Mouse (Mus musculus) hindlimb bud, embryonic 11.5 days (tissue): Measurements from ENCODE around the gene Adarb1.
A peak's percentile ranks its signal among the peaks of the same experiment; 100 is the strongest.
"Not testable (repeated sequence)": the region's sequence is repeated elsewhere in the genome, so short reads cannot be mapped to it uniquely, and the experiment has no call there.

ENCODE experiments used
- DNase-seq: peaks from one replicate; pipeline ENCODE4 v3.0.0-alpha.2; 2012; ENCODE audit warnings: low read depth, low spot score; ENCODE audit errors: extremely low spot score

Gene Adarb1

DNA sequence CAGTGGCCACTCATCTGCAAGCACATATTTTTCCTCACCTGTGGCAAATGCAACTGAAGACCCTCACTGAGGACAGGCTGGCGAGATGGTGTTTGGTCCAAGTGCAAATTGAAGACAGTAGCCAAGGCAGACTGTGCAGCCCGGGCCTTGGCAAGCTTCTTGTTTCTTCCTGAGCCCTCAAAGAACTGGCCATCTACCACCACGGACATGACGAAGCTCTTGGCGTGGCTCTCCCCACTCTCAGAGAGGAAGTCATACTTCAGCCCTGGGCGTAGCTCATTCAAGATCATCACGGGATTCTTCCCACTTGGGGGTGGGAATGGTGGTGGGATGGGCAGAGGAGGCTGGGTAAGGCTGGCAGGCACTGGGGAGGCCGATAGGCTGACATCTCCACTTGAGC is 96.5 kb downstream of the Adarb1 start:
- no peak for DNase-seq

- no peak for DNase-seq
Measured at GRCm38 (mm10) chr10:77321001-77321400, 97.1 kb downstream of the Adarb1 start.

DNA sequence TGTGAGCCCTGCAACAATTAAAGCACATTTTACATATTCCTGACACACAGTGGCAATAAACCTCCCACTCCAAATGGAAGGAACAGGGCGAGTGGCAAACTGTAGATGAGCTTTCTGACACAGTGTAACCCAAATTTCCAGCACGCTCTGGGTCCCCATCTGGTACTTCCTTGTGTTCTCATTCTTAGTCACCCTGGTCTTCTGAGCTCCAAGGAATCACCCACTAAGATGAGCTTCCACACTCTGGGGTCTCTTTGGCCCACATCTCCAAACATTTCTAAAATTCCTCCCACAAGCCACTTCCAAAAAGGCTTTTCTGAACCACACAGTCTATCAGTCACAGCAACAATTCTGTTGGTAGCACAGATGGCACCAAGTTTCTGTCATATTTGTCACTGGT is 102.4 kb downstream of the Adarb1 start:
- no peak for DNase-seq

DNA sequence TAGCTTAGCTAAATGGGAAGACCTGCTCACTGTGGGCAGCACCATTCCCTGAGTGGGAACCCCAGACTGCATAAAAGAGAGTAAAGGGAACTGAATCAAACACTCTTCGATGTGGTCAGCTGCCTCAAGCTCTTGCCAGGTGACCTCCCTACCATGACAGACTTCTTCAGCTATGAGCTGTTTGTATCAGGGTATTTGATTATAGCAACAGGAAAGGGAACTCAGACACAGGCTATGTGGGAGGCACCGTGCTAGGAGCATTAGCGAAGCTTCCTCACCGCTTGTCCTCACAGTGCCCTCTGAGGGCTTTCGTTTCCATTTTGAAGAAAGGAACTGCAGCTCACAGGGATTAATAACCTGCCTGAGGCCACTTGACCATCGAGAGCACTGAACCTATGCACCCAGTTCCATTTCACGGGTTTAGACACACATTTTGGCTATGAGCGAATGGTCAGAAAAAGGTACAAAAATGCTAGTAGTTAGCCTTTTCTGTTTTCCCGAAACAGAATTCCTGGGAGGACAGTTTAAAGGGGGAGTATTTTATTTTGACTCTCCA is 103.3 kb downstream of the Adarb1 start:
- DNase-seq, result no peak

DNA sequence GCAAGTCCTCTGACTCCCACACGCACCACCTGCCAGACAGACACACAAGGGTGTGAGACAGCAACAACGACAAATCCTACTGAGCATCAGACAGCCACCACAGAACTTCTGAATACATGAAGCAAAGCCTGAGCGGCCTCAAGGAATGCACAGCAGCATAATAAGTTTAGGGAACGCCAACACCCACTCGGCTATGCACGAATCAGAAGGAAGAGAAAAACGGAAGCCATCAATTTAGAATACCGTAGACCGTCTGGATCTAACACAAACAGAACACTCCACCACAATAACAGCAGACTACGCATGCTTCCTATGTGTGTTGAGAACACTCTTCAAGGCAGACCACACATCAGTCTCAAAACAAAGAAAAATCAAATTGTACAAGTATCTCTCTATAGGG is 109.1 kb downstream of the Adarb1 start:
- DNase-seq, result no peak

- DNase-seq, result no peak
Measured at GRCm38 (mm10) chr10:77305766-77306165, 112.3 kb downstream of the Adarb1 start.

GRCm38 (mm10) chr10:77304840-77305533 is 113.1 kb downstream of the Adarb1 start:
- DNase-seq, result no peak

DNA sequence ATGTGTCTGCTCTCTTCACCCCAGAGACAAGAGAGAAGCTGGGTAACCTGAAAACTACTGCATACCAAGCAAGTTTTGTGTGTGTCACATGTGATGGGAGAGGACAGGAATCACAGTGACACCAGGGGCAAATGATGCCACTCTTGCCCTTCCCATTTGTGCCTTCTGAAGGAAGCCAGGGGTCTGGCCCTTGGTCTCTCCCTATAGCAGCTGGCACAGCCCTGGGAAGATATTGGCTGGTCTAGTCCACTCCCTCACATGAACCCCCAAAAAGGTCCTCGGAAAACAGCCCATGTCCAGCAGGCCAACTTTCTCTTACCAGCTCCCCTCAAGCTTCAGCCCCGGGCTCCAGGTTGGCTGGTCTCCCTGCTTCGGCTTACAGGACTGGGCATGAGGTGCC is 113.7 kb downstream of the Adarb1 start:
- no peak for DNase-seq

DNA sequence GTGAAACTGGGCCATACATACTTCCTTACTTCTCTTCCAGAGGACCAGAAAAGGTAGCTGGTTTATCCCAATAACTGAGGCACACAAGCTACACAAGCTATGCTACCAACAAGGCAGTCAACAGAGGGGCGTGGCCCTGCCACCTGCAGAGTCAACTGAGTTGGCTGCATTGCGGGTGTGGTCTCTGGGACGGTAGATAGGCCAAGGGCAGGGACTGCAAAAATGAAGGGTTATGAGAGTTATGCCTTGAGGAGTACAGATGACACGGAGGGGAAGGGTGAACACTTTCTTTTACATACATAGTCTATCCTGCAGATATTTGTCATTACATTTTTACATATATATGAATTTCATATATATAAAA is 117.2 kb downstream of the Adarb1 start:
- DNase-seq, result no peak

- no peak for DNase-seq
Measured at GRCm38 (mm10) chr10:77300237-77300933, 117.7 kb downstream of the Adarb1 start.

DNA sequence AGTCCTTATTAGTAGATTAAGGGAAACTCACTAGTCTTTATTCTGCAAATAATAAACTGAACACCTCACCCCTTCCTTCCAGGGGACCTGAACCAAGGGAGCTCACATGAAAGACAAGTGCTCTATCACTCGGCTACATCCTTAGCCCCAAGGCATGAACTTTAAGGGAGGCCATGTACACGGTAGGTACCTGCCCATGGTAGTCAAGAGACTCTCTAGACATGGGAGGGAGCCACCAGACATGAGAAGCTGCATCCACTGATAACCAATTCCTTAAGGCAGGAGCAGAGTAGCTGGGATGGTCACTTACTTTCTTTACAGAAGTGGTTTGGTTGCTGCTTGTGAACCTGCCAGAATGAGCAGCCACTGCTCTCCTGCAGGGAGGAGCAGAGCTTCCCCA is 118.9 kb downstream of the Adarb1 start:
- no peak for DNase-seq

GRCm38 (mm10) chr10:77298621-77299020 is 119.4 kb downstream of the Adarb1 start:
- no peak for DNase-seq

DNA sequence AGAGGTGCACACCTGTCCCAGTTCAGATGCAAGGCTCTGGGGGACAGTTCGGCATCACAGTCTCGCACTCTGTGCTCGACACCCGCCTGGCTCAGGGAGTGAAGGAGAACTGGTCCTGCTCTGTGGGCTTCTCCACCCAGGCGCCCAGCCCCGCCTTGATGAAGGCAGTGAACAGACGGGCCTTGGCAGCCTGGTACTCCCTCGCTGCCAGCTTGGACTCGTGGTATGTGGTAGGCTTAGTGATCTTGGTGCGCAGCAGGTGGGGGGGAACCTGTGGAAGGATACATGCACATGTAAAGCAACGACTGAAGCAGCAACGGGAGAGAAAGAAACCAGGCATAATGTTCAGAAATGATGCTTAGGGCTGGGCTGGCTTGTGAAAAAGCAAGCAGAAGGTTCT is 123.4 kb downstream of the Adarb1 start:
- DNase-seq, result no peak

- no peak for DNase-seq
Measured at GRCm38 (mm10) chr10:77290624-77291366, 127.3 kb downstream of the Adarb1 start.

DNA sequence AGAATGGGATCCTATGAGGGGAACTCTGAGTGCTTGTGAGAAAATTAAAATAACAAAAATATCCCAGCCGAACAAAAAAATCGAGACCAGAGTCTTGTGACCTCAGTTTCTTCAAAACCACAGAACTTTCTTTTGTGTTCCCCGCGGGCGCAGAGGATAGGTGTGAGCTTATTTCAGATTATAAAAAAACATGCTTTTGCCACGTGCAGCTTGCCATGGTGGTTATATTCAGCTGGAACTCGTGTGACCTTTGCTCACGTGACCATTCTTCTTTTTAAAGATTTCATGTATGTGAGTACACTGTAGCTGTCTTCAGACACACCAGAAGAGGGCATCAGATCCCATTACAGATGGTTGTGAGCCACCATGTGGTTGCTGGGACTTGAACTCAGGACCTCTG is 128.5 kb downstream of the Adarb1 start:
- DNase-seq, result no peak

DNA sequence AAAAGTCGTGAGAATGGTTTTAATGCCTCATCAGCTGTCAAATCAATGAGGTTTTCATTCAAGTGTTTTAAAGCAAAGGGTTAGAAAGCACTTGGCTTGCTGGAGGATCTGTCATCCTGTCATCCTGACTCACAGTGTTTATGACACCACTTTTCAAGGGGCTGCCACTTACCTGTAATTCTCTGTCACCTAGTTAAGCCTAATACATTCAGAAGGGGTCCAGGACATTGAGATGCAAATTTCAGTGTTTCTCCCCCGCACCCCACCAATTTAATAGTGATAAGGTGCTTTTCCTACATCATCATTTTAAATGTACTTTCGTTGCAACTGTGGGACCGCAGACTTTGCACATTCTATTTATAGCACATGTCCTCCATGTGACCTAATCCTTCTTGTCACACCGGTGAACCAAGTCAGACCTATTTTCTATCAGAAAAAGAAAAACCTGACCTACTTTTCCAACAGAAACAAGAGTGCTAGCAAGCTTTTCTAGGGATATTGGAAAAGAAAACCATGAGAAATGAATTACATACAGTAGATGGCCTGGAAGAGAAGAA is 129.4 kb downstream of the Adarb1 start:
- no peak for DNase-seq

DNA sequence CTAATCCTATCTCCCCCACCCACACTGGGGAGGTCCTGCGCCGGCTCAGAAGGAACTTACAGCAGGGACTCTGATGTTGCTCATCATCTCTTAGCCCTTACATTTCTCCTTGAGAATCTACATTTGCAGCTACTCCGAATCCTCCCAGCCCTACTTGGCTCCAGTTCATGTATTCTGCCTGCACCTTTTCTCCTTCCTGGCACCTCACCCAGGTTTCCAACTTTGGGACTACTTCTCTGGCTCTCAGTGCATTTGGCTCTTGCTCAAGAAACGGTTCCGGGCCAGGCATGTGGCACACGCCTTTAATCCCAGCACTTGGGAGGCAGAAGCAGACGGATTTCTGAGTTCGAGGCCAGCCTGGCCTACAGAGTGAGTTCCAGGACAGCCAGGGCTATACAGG is 130.4 kb downstream of the Adarb1 start:
- no peak for DNase-seq

DNA sequence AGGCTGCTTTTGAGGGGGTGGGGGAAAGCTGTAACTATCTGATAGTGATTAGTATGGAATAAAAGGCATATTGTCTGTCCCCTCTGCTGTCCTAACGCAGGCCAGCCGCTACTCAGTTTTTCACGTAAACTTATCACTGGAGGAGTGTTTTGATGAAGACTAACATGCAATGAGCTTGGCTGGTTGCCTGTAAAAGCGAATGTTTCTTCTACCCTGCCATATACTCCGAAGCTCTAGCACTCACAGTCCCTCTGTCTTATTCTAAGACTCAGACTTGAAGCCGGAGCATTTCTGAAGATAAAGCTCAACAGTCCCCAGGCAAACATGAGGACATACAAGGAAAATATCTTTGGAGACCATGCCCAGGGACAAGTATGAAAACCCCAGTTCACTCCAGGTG is 133.2 kb downstream of the Adarb1 start:
- no peak for DNase-seq

- DNase-seq, result peak; percentile 72
Measured at GRCm38 (mm10) chr10:77282822-77283221, 135.2 kb downstream of the Adarb1 start.

GRCm38 (mm10) chr10:77282085-77282484 is 136.0 kb downstream of the Adarb1 start:
- DNase-seq, result not testable (repeated sequence)

DNA sequence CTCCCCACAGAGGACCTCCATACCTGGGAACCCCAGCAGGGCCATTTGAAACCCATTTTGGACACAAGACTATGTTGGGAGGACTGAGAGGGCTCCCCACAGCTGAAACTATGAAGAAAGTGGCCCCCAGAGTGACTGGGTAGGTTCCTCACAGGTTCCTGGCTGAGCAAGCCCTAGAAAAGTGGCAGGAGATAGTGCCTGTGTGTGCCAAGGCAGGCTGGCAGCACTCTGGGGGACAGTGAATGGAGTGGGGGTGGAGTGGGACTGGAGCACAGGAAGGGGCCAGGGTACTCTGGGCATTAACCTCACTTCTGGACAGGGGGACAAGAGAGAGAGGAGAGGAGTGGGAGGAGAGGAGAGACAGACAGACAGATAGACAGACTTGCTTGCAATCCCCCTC is 144.3 kb downstream of the Adarb1 start:
- DNase-seq, result no peak
